Mouse (Mus musculus) liver, embryonic 12.5 days (tissue): ENCODE measurements around the gene Cyb5d1. TPM values are rescaled to one million over a fixed set of nuclear protein-coding genes. Genes with fewer than 3 reads are reported as not detected.

Experiments
- ATAC-seq: fragments of 200-750 bp; cut with Nextera tagmentation; 2 replicates; pipeline ENCODE4 v1.8.0; 2017; ENCODE audit warnings: moderate number of reproducible peaks, mild to moderate bottlenecking, moderate library complexity
- H3K27ac ChIP-seq: fragments of 300-500 bp; sonication (generic); 2 replicates; pipeline ENCODE4 v1.5.1; 2016; ENCODE audit warnings: mild to moderate bottlenecking
- H3K27me3 ChIP-seq: fragments of 300-500 bp; sonication (generic); replicated peaks from 2 replicates; pipeline ENCODE4 v1.6.1; 2016; ENCODE audit warnings: mild to moderate bottlenecking, moderate library complexity
- H3K36me3 ChIP-seq: fragments of 300-500 bp; sonication (generic); 2 replicates; pipeline ENCODE4 v1.6.1; 2016; ENCODE audit warnings: mild to moderate bottlenecking, moderate library complexity
- H3K4me1 ChIP-seq: fragments of 300-500 bp; sonication (generic); 2 replicates; pipeline ENCODE4 v1.6.1; 2016
- H3K4me2 ChIP-seq: fragments of 300-500 bp; sonication (generic); 2 replicates; pipeline ENCODE4 v1.6.1; 2016; ENCODE audit warnings: mild to moderate bottlenecking, moderate library complexity
- H3K4me3 ChIP-seq: fragments of 300-500 bp; sonication (generic); 2 replicates; pipeline ENCODE4 v1.5.1; 2016; ENCODE audit warnings: mild to moderate bottlenecking, moderate library complexity
- H3K9ac ChIP-seq: fragments of 300-500 bp; sonication (generic); 2 replicates; pipeline ENCODE4 v1.6.1; 2016; ENCODE audit warnings: mild to moderate bottlenecking, moderate library complexity
- H3K9me3 ChIP-seq: fragments of 300-500 bp; sonication (generic); replicated peaks from 2 replicates; pipeline ENCODE4 v1.6.1; 2016; ENCODE audit warnings: mild to moderate bottlenecking, moderate library complexity
- WGBS: fragments of 180-500 bp; shearing (Covaris S2); methylation state at CpG from one replicate; pipeline ENCODE4 v1.1.7; 2016; ENCODE audit not compliant: insufficient replicate concordance; 5-methylcytosine and 5-hydroxymethylcytosine counted together
- polyA plus RNA-seq: library from polyadenylated mRNA; unstranded; fragments of >200 nt; fragmentation: Nextera tagmentation; extraction: Ambion mirVana; gene quantifications from 2 replicates; pipeline ENCODE4 v1.2.1, GENCODE M21; 2016

Cyb5d1 gene
- polyA plus RNA-seq, 1 experiment from 2014 or later: 15.7 TPM

GRCm38 (mm10) chr11:69382478-69383105 is 12.8 kb downstream of the Cyb5d1 start:
- no peaks in the 10 kb centered on the region for H3K27me3 ChIP-seq
- H3K9ac ChIP-seq: no peak overlapping the region
- H3K36me3 ChIP-seq: no peaks in the 10 kb centered on the region
- no peak overlapping the region for H3K27ac ChIP-seq
- H3K4me1 ChIP-seq: peaks cover 10% of the 10 kb centered on the region; the same call in 1 of the 2 replicates
- WGBS: 77% methylated on average over 10 of the region's 10 CpGs
- no peak overlapping the region for H3K4me2 ChIP-seq
- ATAC-seq: no peak
- H3K9me3 ChIP-seq: no peaks in the 10 kb centered on the region
- H3K4me3 ChIP-seq: no peak overlapping the region

- Histone ChIP-seq H3K27ac (no peak overlapping the region), H3K9ac (no peak overlapping the region), H3K4me2 (no peak overlapping the region), H3K9me3 (no peaks in the 10 kb centered on the region), H3K4me3 (no peak overlapping the region), H3K27me3 (no peaks in the 10 kb centered on the region), H3K4me1 (peaks cover 20% of the 10 kb centered on the region), H3K36me3 (no peaks in the 10 kb centered on the region)
- no peak for ATAC-seq
- 73% methylated on average over 6 of the region's 6 CpGs for WGBS
Observed at GRCm38 (mm10) chr11:69381356-69381755, 14.1 kb downstream of the Cyb5d1 start.

GRCm38 (mm10) chr11:69379600-69379999 is 15.8 kb downstream of the Cyb5d1 start:
- no peak for ATAC-seq
- WGBS: 43% methylated on average over 3 of the region's 3 CpGs
- Histone ChIP-seq H3K9me3 (no peaks in the 10 kb centered on the region), H3K27me3 (no peaks in the 10 kb centered on the region), H3K27ac (peak overlapping the region; percentile 32; the same call in 1 of the 2 replicates), H3K9ac (peak overlapping the region; percentile 10; the same call in 1 of the 2 replicates), H3K4me3 (no peak overlapping the region), H3K36me3 (no peaks in the 10 kb centered on the region), H3K4me2 (no peak overlapping the region), H3K4me1 (peaks cover 29% of the 10 kb centered on the region)

- no peak overlapping the region for H3K4me3 ChIP-seq
- H3K4me1 ChIP-seq: peaks cover 47% of the 10 kb centered on the region
- no peak overlapping the region for H3K4me2 ChIP-seq
- WGBS: 59% methylated on average over 3 of the region's 3 CpGs
- H3K36me3 ChIP-seq: no peaks in the 10 kb centered on the region
- H3K27me3 ChIP-seq: no peaks in the 10 kb centered on the region
- H3K9ac ChIP-seq: no peak overlapping the region
- ATAC-seq: no peak
- H3K9me3 ChIP-seq: no peaks in the 10 kb centered on the region
- peak overlapping the region; percentile 45; the same call in 1 of the 2 replicates for H3K27ac ChIP-seq
Observed at GRCm38 (mm10) chr11:69377766-69378165, 17.7 kb downstream of the Cyb5d1 start.

- 0 out of 2 replicates have a peak, but pooled peaks cover 5% of the 10 kb centered on the region for H3K27me3 ChIP-seq
- no peaks in the 10 kb centered on the region for H3K36me3 ChIP-seq
- 65% methylated on average over 4 of the region's 4 CpGs for WGBS
- H3K4me2 ChIP-seq: no peak overlapping the region
- H3K27ac ChIP-seq: no peak overlapping the region
- no peak for ATAC-seq
- H3K4me1 ChIP-seq: peaks cover 69% of the 10 kb centered on the region
- no peaks in the 10 kb centered on the region for H3K9me3 ChIP-seq
- H3K9ac ChIP-seq: no peak overlapping the region
- H3K4me3 ChIP-seq: no peak overlapping the region
Observed at GRCm38 (mm10) chr11:69375646-69376045, 19.8 kb downstream of the Cyb5d1 start.

- peak overlapping the region; percentile 88 for H3K27ac ChIP-seq
- peaks cover 23% of the 10 kb centered on the region for H3K27me3 ChIP-seq
- H3K9ac ChIP-seq: peak overlapping the region; percentile 56
- H3K4me2 ChIP-seq: peak overlapping the region; percentile 66
- peaks cover 83% of the 10 kb centered on the region for H3K4me1 ChIP-seq
- no peaks in the 10 kb centered on the region for H3K9me3 ChIP-seq
- peak overlapping the region; percentile 43 for H3K4me3 ChIP-seq
- no peaks in the 10 kb centered on the region for H3K36me3 ChIP-seq
- peak; percentile 97 for ATAC-seq
- WGBS: 58% methylated on average over 16 of the region's 16 CpGs
Observed at GRCm38 (mm10) chr11:69373223-69373965, 22.0 kb downstream of the Cyb5d1 start.

- H3K9ac ChIP-seq: peak overlapping the region; percentile 56; the same call in 1 of the 2 replicates
- H3K4me3 ChIP-seq: peak overlapping the region; percentile 43
- H3K36me3 ChIP-seq: no peaks in the 10 kb centered on the region
- H3K27ac ChIP-seq: peak overlapping the region; percentile 88
- H3K4me1 ChIP-seq: peaks cover 86% of the 10 kb centered on the region
- peaks cover 30% of the 10 kb centered on the region for H3K27me3 ChIP-seq
- WGBS: 50% methylated on average over 3 of the region's 3 CpGs
- no peaks in the 10 kb centered on the region for H3K9me3 ChIP-seq
- peak overlapping the region; percentile 66 for H3K4me2 ChIP-seq
- no peak for ATAC-seq
Observed at GRCm38 (mm10) chr11:69372780-69373170, 22.7 kb downstream of the Cyb5d1 start.

GRCm38 (mm10) chr11:69372056-69372779 is 23.2 kb downstream of the Cyb5d1 start:
- Histone ChIP-seq H3K4me2 (peak overlapping the region; percentile 66), H3K27ac (peak overlapping the region; percentile 88), H3K9me3 (no peaks in the 10 kb centered on the region), H3K36me3 (no peaks in the 10 kb centered on the region), H3K9ac (peak overlapping the region; percentile 56), H3K4me1 (peaks cover 87% of the 10 kb centered on the region), H3K27me3 (peaks cover 35% of the 10 kb centered on the region), H3K4me3 (peak overlapping the region; percentile 12; the same call in 1 of the 2 replicates)
- ATAC-seq: 0 out of 2 replicates have a peak, but pooled peaks have one; percentile 27
- WGBS: 33% methylated on average over 12 of the region's 12 CpGs

GRCm38 (mm10) chr11:69371601-69372000 is 23.8 kb downstream of the Cyb5d1 start:
- peak overlapping the region; percentile 88 for H3K27ac ChIP-seq
- peaks cover 89% of the 10 kb centered on the region for H3K4me1 ChIP-seq
- H3K4me2 ChIP-seq: peak overlapping the region; percentile 66
- no peaks in the 10 kb centered on the region for H3K9me3 ChIP-seq
- peak overlapping the region; percentile 56 for H3K9ac ChIP-seq
- no peak overlapping the region; the same call in 1 of the 2 replicates for H3K4me3 ChIP-seq
- no peak for ATAC-seq
- no peaks in the 10 kb centered on the region for H3K36me3 ChIP-seq
- peaks cover 41% of the 10 kb centered on the region for H3K27me3 ChIP-seq
- 63% methylated on average over 12 of the region's 12 CpGs for WGBS

GRCm38 (mm10) chr11:69370817-69371215 is 24.6 kb downstream of the Cyb5d1 start:
- Histone ChIP-seq H3K4me1 (peaks cover 90% of the 10 kb centered on the region), H3K27ac (peak overlapping the region; percentile 88), H3K9me3 (no peaks in the 10 kb centered on the region), H3K9ac (no peak overlapping the region), H3K36me3 (no peaks in the 10 kb centered on the region), H3K4me2 (peak overlapping the region; percentile 66), H3K4me3 (no peak overlapping the region), H3K27me3 (peaks cover 49% of the 10 kb centered on the region)
- no peak for ATAC-seq
- WGBS: 27% methylated on average over 9 of the region's 9 CpGs

- Histone ChIP-seq H3K27me3 (peaks cover 55% of the 10 kb centered on the region), H3K27ac (peak overlapping the region; percentile 88), H3K9me3 (no peaks in the 10 kb centered on the region), H3K9ac (peak overlapping the region; percentile 88; the same call in 1 of the 2 replicates), H3K36me3 (no peaks in the 10 kb centered on the region), H3K4me1 (peaks cover 93% of the 10 kb centered on the region), H3K4me3 (peak overlapping the region; percentile 77), H3K4me2 (peak overlapping the region; percentile 98)
- ATAC-seq: no peak
- WGBS: 45% methylated on average over 2 of the region's 2 CpGs
Observed at GRCm38 (mm10) chr11:69369990-69370816, 25.2 kb downstream of the Cyb5d1 start.
